Mouse (Mus musculus): ENCODE data around the gene Ikzf2.

DNA sequence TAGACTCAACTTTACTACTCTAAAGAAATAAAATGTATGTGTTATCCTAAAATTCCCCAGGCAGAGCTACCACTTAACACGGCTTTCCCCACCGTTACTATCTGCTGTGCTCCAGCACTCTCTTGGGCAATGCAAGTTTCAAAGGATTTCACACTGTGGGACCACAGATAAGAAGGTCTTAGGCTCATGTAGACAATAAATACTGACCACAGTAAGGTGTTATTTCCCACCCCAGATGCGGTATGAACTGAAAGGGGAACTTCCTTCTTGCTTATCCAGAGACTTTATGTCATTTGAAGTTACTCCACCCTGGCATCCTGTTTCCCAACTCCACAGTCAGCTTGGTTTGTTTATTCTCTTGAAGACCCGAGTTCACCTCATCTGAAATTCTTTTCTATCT is 191.0 kb downstream of the Ikzf2 start:
- TF ChIP-seq POLR2A (IDR thresholded peaks at IDR 0.05; ENCODE audit: low read depth, low read length) (no peak), CTCF (IDR thresholded peaks at IDR 0.05; ENCODE audit: extremely low read depth, insufficient read length, insufficient replicate concordance, low read depth, low read length) (no peak)

Data from small intestine, adult 2 months (tissue).